Mouse (Mus musculus) stomach, embryonic 14.5 days (tissue): ENCODE results near the gene Frmd4a. TPM values are rescaled to one million over a fixed set of nuclear protein-coding genes. Genes with fewer than 3 reads are reported as not detected.

ENCODE experiments used
- ATAC-seq: fragments of 200-750 bp; cut with Nextera tagmentation; 2 replicates; pipeline ENCODE4 v1.8.0; 2017; ENCODE audit warnings: low read depth, moderate TSS enrichment; ENCODE audit not compliant: insufficient number of reproducible peaks, insufficient read depth, low FRiP score
- H3K27ac ChIP-seq: fragments of 300-500 bp; sonication (generic); 2 replicates; pipeline ENCODE4 v1.5.1; 2014; ENCODE audit warnings: mild to moderate bottlenecking, low read length, moderate library complexity, mixed read lengths
- H3K27me3 ChIP-seq: fragments of 300-500 bp; sonication (generic); 2 replicates; pipeline ENCODE4 v1.6.1; 2014; ENCODE audit warnings: low read length, control low read depth, mixed read lengths; ENCODE audit not compliant: control insufficient read depth, insufficient read depth
- H3K36me3 ChIP-seq: fragments of 300-500 bp; sonication (generic); 2 replicates; pipeline ENCODE4 v1.6.1; 2014; ENCODE audit warnings: mild to moderate bottlenecking, control low read depth, low read length, moderate library complexity, mixed read lengths; ENCODE audit not compliant: control insufficient read depth, insufficient read depth
- H3K4me1 ChIP-seq: fragments of 300-500 bp; sonication (generic); 2 replicates; pipeline ENCODE4 v1.6.1; 2014; ENCODE audit warnings: low read length, control low read depth, mixed read lengths; ENCODE audit not compliant: control insufficient read depth, insufficient read depth
- H3K4me2 ChIP-seq: fragments of 300-500 bp; sonication (generic); replicated peaks from 2 replicates; pipeline ENCODE4 v1.6.1; 2014; ENCODE audit warnings: low read depth, low read length, control low read depth
- H3K4me3 ChIP-seq: fragments of 300-500 bp; sonication (generic); 2 replicates; pipeline ENCODE4 v1.5.1; 2014; ENCODE audit warnings: low read depth, low read length, control low read depth
- H3K9ac ChIP-seq: fragments of 300-500 bp; sonication (generic); replicated peaks from 2 replicates; pipeline ENCODE4 v1.6.1; 2014; ENCODE audit warnings: low read depth, mild to moderate bottlenecking, control low read depth, low read length, moderate library complexity, mixed read lengths
- H3K9me3 ChIP-seq: fragments of 300-500 bp; sonication (generic); 2 replicates; pipeline ENCODE4 v1.6.1; 2016; ENCODE audit warnings: low read depth, low read length, control low read depth; ENCODE audit not compliant: control insufficient read depth
- WGBS: fragments of 180-500 bp; shearing (Covaris S2); extraction: QIAGEN DNeasy Blood & Tissue Kit; methylation state at CpG from one replicate; pipeline ENCODE4 v1.1.7; 2014; 5-methylcytosine and 5-hydroxymethylcytosine counted together
- polyA plus RNA-seq: library from polyadenylated mRNA; unstranded; fragments of >200 nt; fragmentation: Nextera tagmentation; extraction: Ambion mirVana; gene quantifications from 2 replicates; pipeline ENCODE4 v1.2.1, GENCODE M21; 2014

Gene Frmd4a
- polyA plus RNA-seq, 1 experiment from 2014 or later, result 42.4 TPM

- no peak overlapping the region for H3K27ac ChIP-seq
- peaks cover 38% of the 10 kb centered on the region for H3K36me3 ChIP-seq
- H3K9me3 ChIP-seq, result no peaks in the 10 kb centered on the region
Observed at GRCm38 (mm10) chr2:4575163-4575562, 557.6 kb downstream of the Frmd4a start.

GRCm38 (mm10) chr2:4575975-4576374 lies 558.5 kb downstream of the Frmd4a start:
- no peaks in the 10 kb centered on the region for H3K4me1 ChIP-seq
- H3K27ac ChIP-seq, result no peak overlapping the region
- H3K9me3 ChIP-seq, result no peaks in the 10 kb centered on the region
- ATAC-seq, result no peak
- no peak overlapping the region for H3K4me2 ChIP-seq
- H3K4me3 ChIP-seq, result no peak overlapping the region
- peaks cover 31% of the 10 kb centered on the region for H3K36me3 ChIP-seq
- H3K27me3 ChIP-seq, result no peaks in the 10 kb centered on the region
- no peak overlapping the region for H3K9ac ChIP-seq
- WGBS, result 76% methylated on average over 7 of the region's 7 CpGs

More at GRCm38 (mm10) chr2:4575163-4575562, 557.6 kb downstream of the Frmd4a start:
- 75% methylated on average over 2 of the region's 2 CpGs for WGBS
- no peak overlapping the region for H3K9ac ChIP-seq
- no peak overlapping the region for H3K4me3 ChIP-seq
- no peaks in the 10 kb centered on the region for H3K27me3 ChIP-seq
- peaks cover 1% of the 10 kb centered on the region; the same call in 1 of the 2 replicates for H3K4me1 ChIP-seq
- no peak for ATAC-seq
- H3K4me2 ChIP-seq, result no peak overlapping the region

GRCm38 (mm10) chr2:4578291-4578690 lies 560.8 kb downstream of the Frmd4a start:
- Histone ChIP-seq H3K9ac (no peak overlapping the region), H3K4me1 (no peaks in the 10 kb centered on the region), H3K9me3 (no peaks in the 10 kb centered on the region), H3K27me3 (no peaks in the 10 kb centered on the region), H3K4me2 (no peak overlapping the region), H3K36me3 (peaks cover 20% of the 10 kb centered on the region), H3K4me3 (no peak overlapping the region), H3K27ac (no peak overlapping the region)
- ATAC-seq, result no peak
- WGBS, result 76% methylated on average over 5 of the region's 5 CpGs

- no peak; the same call in 1 of the 2 replicates for ATAC-seq
- Histone ChIP-seq H3K9me3 (no peaks in the 10 kb centered on the region), H3K4me1 (no peaks in the 10 kb centered on the region), H3K36me3 (peaks cover 15% of the 10 kb centered on the region), H3K4me2 (no peak overlapping the region), H3K4me3 (no peak overlapping the region), H3K27ac (peak overlapping the region; percentile 23; the same call in 1 of the 2 replicates), H3K27me3 (no peaks in the 10 kb centered on the region), H3K9ac (no peak overlapping the region)
- WGBS, result 62% methylated on average over 8 of the region's 8 CpGs
Observed at GRCm38 (mm10) chr2:4579357-4580068, 562.0 kb downstream of the Frmd4a start.

- no peak overlapping the region for H3K27ac ChIP-seq
Observed at GRCm38 (mm10) chr2:4580666-4581065, 563.1 kb downstream of the Frmd4a start.

GRCm38 (mm10) chr2:4582930-4583329 lies 565.4 kb downstream of the Frmd4a start:
- Histone ChIP-seq H3K27ac (no peak overlapping the region), H3K4me3 (no peak overlapping the region), H3K4me2 (no peak overlapping the region), H3K9me3 (no peaks in the 10 kb centered on the region), H3K27me3 (no peaks in the 10 kb centered on the region), H3K4me1 (peaks cover 12% of the 10 kb centered on the region; the same call in 1 of the 2 replicates), H3K36me3 (peaks cover 11% of the 10 kb centered on the region), H3K9ac (no peak overlapping the region)
- ATAC-seq, result no peak
- 93% methylated on average over 2 of the region's 2 CpGs for WGBS

More at GRCm38 (mm10) chr2:4580666-4581065, 563.1 kb downstream of the Frmd4a start:
- Histone ChIP-seq H3K9ac (no peak overlapping the region), H3K4me1 (no peaks in the 10 kb centered on the region), H3K27me3 (no peaks in the 10 kb centered on the region), H3K9me3 (no peaks in the 10 kb centered on the region), H3K4me3 (no peak overlapping the region), H3K36me3 (peaks cover 5% of the 10 kb centered on the region; the same call in 1 of the 2 replicates), H3K4me2 (no peak overlapping the region)
- 80% methylated on average over 6 of the region's 6 CpGs for WGBS
- ATAC-seq, result no peak

- Histone ChIP-seq H3K4me1 (peaks cover 21% of the 10 kb centered on the region), H3K27ac (no peak overlapping the region), H3K4me3 (no peak overlapping the region), H3K4me2 (no peak overlapping the region), H3K9ac (no peak overlapping the region), H3K9me3 (no peaks in the 10 kb centered on the region), H3K27me3 (no peaks in the 10 kb centered on the region), H3K36me3 (peaks cover 19% of the 10 kb centered on the region)
- WGBS, result 85% methylated on average over 5 of the region's 5 CpGs
- ATAC-seq, result no peak
Observed at GRCm38 (mm10) chr2:4584252-4584651, 566.7 kb downstream of the Frmd4a start.

GRCm38 (mm10) chr2:4586245-4586644 lies 568.7 kb downstream of the Frmd4a start:
- no peaks in the 10 kb centered on the region for H3K9me3 ChIP-seq
- H3K4me3 ChIP-seq, result no peak overlapping the region
- WGBS, result 60% methylated on average over 11 of the region's 11 CpGs
- H3K9ac ChIP-seq, result no peak overlapping the region
- peaks cover 29% of the 10 kb centered on the region for H3K36me3 ChIP-seq
- H3K4me1 ChIP-seq, result peaks cover 21% of the 10 kb centered on the region
- no peaks in the 10 kb centered on the region for H3K27me3 ChIP-seq
- no peak for ATAC-seq
- H3K27ac ChIP-seq, result peak overlapping the region; percentile 52
- H3K4me2 ChIP-seq, result no peak overlapping the region
